Mouse (Mus musculus) cerebellum, postnatal 14 days (tissue): Measurements from ENCODE around the gene Klrb1a.
"Not testable (repeated sequence)": the region's sequence is repeated elsewhere in the genome, so short reads cannot be mapped to it uniquely, and the experiment has no call there.

Experiments used
- DNase-seq, 2 experiments: peaks; one replicate each; pipeline ENCODE4 v3.0.0; 2021; ENCODE audit warnings: mixed read lengths in 2 of 2

Gene Klrb1a

GRCm38 (mm10) chr6:128623433-128623832 is at the start of gene Klrb1a:
TSS of gene Klrb1a (minus strand) at chr6:128623533.
- DNase-seq, result not testable (repeated sequence)

- no peak for DNase-seq
Observed at GRCm38 (mm10) chr6:128669936-128670335, 46.6 kb upstream of the Klrb1a start.

DNA sequence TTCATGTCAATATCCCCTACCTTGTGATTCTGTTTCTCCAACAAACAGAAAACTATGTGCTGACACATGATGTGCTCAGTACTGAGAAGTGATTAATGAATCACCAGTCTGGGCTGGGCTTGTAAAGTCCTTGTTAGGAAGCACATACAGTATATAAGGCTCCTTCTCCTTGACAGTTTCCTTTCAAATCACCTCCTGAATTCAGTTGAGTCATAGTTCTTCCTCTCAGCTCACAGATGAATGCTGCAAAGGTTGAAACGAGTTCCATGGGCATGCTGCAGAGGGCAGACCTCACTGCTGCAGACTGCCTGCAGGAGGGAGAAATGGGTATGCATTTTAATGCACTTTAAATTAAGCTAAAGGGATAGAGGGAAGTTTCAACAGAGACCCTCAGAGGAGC is 38.9 kb upstream of the Klrb1a start, which contains the start of gene Clec2h:
Gene Clec2h (plus strand): TSS at position 180 of the 400 bp plus-strand sequence.
- DNase-seq, result no peak

- no peak for DNase-seq
Observed at GRCm38 (mm10) chr6:128661249-128661648, 37.9 kb upstream of the Klrb1a start.

- no peak for DNase-seq
Observed at GRCm38 (mm10) chr6:128652938-128653337, 29.6 kb upstream of the Klrb1a start.

DNA sequence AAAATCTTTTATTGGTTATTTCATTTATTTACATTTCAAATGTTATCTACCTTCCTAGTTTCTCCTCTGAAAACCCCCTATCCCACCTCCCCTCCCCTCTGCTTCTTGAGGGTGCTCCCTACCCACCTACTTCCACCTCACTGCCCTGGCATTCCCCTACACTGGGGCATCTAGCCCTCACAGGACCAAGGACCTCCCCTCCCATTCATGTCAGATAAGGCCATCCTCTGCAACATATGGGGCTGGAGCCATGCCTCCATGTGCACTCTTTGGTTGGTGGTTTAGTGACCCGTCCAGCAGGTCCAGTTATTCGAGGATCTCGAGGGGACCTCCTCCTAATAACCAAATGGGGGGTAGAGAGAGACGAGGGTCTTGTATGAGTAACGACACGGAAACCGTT is 27.5 kb upstream of the Klrb1a start:
- DNase-seq, result not testable (repeated sequence)

- DNase-seq, result no peak
Observed at GRCm38 (mm10) chr6:128650187-128650586, 26.9 kb upstream of the Klrb1a start.

- no peak for DNase-seq
Observed at GRCm38 (mm10) chr6:128649681-128650080, 26.3 kb upstream of the Klrb1a start.

- not testable (repeated sequence) for DNase-seq
Observed at GRCm38 (mm10) chr6:128645708-128646107, 22.4 kb upstream of the Klrb1a start.

- DNase-seq, result not testable (repeated sequence)
Observed at GRCm38 (mm10) chr6:128644694-128645093, 21.4 kb upstream of the Klrb1a start.

DNA sequence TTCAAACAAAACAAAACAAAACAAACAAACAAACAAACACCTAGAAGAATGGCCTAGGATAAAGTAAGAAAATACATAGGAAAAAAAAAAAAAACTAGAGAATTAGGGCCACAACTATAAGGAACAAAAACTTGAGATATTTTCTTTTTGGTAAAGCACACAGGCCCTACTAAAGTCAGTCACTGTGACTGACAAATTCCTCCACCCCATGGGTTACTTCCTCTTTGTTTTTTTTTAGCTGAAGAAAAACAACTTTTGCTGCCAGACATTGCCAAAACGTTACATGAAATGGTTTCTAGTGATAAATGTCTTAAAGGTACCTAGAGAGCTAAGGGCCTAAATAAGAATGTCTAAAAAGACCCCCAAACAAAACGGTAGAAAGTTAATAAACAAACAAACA is 20.7 kb upstream of the Klrb1a start:
- DNase-seq, result no peak

DNA sequence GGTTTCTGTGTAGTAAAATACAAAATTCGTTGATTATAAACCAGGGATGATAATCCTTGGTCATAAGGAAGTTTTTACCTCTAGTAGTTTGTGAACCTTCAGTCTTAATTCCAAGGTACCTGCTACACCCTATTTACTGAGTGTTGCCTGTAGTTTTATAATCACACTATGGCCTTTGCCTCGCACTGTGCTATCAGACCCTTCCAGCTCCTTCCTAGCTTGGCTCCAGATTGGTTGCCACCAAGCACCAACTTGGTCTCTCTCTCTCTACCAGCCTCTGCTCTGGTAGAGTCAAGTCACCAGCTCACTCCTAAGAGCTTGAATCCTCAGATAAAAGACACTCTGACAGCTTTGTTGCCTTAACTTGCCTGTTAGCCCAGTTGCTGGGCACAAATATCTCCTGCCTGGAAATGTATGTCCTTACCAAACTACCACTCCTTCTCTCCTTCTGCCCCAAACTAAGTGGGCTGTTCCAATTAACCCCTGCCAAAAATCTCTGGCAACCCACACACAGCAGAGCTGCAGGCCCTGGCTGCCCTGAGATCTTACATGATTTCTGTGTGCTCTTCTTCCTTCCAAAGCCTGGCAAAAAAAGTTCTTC is 17.9 kb upstream of the Klrb1a start:
- no peak for DNase-seq

GRCm38 (mm10) chr6:128640673-128641072 is 17.3 kb upstream of the Klrb1a start:
- DNase-seq, result no peak

DNA sequence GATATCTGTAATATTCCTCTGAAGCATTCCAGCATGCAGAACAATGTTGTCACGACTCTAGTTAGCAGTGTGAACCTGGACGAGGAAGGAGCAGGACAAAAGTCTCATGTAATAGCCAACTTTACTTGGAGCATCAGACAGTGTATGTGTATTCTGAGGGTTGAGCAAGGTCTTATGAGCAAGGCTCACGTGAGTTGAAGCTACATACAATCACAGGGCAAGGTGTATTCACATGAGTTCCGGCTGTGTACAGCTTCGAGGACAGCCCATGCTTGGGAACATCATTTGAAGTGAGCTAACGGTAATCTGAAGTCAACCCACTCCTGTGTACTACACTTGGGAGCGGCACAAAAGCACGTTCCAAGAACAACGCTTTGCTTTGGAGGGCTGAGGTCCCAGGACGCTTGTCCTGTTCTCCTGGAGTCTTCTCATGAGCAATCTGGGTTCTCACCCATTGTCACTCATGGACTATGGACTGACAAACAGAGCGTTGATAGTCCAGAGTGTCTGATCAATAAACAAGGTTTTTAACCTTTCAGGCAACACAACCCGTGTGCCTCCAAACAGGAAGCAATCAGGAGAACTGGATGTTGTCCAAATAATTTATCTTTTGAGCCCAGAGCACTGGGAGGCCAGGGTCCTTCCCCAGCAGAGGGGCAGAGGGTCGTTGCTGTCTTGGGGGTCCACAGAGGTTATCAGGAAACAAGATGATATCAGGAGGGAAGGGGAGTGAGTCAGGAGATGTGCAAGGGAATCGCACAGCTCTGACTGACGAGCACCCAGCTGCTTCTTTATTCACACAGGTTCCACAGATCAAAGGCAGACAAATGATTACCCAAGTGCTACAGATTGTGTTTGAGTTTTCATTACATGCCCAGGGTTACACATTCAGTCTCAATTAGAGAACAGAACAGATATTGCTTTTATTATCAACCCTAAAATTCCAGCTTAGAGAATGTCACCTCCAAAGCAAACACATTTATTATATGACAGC is 7.9 kb upstream of the Klrb1a start:
- not testable (repeated sequence) for DNase-seq

DNA sequence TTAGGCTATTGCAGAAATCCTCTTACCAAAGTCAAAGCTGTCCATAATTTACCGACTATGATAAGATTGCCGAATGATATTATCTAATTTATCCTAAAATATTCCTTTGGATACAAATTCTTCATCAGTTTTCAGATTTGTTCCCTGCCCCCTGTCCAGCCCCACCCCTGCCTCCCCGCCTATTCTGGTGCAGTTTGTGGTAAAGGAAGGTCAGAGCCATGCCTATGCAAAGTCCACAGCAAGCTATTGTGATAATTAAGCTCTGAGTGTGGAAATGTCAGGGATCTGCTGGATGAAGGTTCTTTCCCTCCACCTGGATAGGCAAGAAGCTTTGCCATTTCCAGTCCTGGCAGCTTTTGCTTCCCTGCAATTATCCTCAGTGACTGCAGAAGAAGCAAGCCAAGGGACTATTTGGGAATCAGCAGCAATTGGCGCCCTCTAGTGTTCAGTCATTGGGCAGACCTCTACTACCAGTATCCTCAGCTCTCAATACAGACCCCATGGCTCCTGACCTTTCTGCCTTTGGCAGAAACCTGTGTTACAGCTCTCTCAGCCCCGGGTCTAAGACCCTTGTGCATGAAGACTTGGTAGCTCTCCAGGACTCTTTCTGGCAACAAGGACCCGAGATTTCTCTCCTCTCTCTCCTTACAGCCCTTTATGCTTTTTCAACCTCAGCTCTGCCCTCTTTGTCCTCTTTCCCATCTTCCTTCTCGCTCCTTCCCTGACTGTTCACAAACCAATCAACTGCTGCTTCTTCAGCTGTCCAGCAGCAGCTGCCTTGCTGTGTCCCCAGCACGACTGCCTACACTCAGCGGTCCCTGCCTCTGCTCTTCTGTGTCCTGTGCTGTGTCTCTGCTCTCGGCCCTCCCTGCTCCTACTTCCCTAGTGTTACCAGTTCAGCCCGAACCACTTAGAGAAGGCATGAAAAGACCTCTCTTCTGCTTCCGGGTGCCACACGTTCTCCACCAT is 6.7 kb upstream of the Klrb1a start:
- peak; percentile 73 to 75 for DNase-seq

- DNase-seq, result not testable (repeated sequence)
Observed at GRCm38 (mm10) chr6:128625246-128625645, 1.9 kb upstream of the Klrb1a start.

- DNase-seq, result no peak
Observed at GRCm38 (mm10) chr6:128624425-128624824, 1.1 kb upstream of the Klrb1a start.

DNA sequence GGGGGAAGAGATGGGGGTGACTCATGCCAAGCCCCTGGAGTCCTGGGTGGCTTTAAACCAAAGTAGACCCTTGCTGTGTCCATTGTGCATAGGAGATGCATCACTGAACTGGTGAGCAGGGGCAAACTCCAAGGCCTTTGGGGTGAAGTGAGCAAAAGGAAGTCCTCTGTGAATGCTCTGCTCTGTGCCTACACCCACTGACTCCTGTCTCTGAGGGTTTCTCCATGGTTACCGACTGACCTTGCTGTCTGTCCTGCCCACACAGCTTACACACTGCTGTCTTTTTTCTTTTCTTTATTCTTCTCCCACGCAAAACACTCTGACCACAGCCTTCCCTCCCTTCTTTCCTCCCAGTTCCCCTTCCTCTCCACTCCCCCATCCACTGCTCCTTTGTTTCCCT is 600 bp downstream of the Klrb1a start:
- DNase-seq, result no peak

- DNase-seq, result no peak
Observed at GRCm38 (mm10) chr6:128606350-128606749, 17.0 kb downstream of the Klrb1a start.

GRCm38 (mm10) chr6:128604512-128604911 is 18.8 kb downstream of the Klrb1a start:
- DNase-seq, result peak in 1 of 2 experiments; percentile 24

DNA sequence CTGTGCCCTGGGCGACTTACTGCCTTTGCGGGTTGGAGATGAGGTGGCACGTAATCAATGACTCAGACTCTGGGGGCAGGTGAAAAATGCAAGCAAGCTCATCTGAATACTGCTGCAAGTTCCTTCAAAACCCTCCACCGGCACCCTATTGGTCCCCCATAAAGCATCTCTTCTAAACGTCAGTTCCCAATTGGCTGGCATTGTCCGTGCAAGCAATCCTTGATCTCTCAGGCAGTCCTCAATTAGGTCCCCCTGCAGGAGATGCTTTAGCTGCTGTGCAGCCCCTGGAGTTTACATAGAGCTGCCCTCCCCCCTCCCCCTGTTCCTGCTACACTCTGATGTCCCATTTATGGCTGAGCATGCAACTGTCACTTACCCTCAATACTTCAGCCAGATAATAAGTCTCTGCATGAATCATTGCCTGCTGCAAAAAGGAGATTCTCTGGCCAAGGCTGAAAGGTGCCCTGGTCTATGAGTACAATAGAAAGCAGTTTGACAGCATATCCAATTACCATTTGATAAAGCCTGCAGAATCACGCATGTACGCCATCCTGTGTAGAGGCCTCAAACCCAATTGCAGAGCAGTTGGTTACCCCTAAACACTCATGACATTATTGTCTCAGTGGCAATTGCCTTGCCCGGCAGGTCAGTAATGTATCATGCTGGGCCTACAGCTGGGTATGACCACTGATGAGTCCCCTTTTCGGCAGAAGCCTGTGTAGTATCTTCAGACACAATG is 20.7 kb downstream of the Klrb1a start:
- no peak for DNase-seq

- DNase-seq, result no peak
Observed at GRCm38 (mm10) chr6:128602026-128602425, 21.3 kb downstream of the Klrb1a start.
